Mouse (Mus musculus) lung, adult 2 months (tissue): Measurements from ENCODE around the gene 1700003E16Rik.

Experiments
- CTCF ChIP-seq: fragments of 200-500 bp; IDR thresholded peaks from 2 replicates; pipeline ENCODE4 v1.5.1; 2011; ENCODE audit warnings: mild to moderate bottlenecking, low read length, control low read depth; ENCODE audit not compliant: insufficient read depth
- POLR2A ChIP-seq: fragments of 200-500 bp; IDR thresholded peaks from 2 replicates; pipeline ENCODE4 v1.6.1; 2011; ENCODE audit warnings: low read depth, mild to moderate bottlenecking, control low read depth, low read length, borderline replicate concordance; ENCODE audit errors: extremely low read depth

GRCm38 (mm10) chr6:83142211-83142731 is 13.9 kb upstream of the 1700003E16Rik start:
- TF ChIP-seq CTCF = no peak
- TF ChIP-seq POLR2A = no peak
